Mouse (Mus musculus) left cerebral cortex, adult 9 months (tissue): ENCODE data around the gene Clrn3.

Source experiments
- DNase-seq, 2 experiments: peaks; one replicate each; pipeline ENCODE4 v3.0.0; 2022; ENCODE audit warnings: low spot score in 2 of 2

Gene Clrn3

DNA sequence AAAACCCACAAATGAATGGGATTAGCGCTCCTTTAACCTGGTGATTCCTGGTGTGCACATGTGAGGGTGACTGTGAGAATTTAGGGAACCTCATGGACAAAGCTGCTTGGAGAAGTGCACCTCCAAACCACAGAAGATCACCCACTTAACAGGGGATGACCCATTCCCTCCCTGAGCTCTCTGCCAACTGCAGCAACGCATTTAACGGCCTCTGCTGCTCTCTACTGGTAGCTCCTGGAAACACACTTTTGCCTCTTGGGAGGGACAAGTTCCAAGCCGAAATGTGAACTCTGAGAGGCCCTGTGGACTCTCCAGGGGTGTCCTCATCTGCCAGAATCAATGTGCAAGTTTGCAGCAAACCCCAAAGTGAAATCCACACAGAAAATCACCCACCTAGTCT, 41.0 kb downstream of the Clrn3 start:
- peak in 1 of 2 experiments; percentile 71 for DNase-seq

DNA sequence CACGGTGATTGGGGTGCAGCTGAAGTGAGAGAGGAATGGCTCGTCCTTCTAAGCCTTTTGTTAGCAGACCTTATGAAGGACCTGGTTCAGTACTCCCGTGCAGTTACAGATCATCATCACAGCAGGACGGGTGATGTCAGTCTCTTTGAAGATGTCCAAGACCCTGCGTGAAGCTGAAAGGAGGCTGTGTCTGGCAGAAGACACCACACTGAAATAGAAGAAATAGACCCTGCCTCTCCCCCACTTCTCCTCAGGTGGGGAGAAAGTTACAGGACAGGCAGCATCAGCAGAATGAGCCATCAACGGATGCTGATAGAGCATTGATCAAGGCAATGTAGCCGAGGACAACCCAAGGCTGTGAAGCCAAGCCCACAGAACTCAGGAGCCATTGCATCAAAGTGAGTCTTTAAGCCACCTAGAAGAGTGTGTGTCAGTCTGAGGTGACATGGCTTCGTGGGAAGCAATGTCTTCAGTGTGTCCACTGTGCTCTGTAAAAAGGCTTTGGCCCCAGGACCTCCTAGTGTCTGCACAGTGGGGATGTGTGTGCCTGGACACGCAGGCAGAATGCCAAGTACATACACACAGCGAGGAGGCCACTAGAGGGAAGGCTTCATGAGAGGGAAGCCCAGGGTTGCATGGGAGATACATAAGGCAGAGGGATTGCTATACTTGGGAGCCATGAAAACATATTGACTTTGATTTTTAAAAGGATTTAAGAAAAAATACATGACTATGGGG, 41.6 kb downstream of the Clrn3 start:
- no peak for DNase-seq

DNA sequence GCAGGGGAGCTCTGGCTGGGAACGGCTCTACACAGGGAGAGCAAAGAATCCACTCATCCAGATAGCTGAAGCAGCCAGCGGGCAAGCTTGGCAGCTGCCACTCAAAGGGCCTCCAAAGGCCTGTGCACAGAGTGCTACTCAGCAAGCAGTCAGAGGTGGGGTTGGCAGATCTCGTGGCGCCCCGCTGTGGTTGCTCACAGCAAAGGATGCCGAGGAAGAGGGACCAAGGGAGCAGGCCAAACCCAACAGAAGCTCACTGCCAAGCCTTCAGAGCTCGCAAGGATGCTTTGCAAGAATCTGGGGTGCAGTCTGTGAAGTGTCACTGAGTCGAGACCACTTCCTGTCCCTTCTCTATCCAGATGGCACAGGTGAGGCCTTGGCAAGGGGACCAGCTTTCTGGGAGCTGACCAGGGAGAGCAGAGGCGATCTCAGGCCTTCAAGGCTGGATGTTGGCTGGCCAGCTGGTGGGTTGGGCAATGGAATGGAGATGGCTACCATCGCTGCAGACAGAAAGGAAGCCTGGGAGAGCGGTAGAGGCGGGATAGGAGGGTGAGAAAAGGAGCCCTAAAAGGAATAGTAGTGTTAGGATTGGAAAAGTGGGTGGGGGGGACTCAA, 42.6 kb downstream of the Clrn3 start:
- DNase-seq, result peak; percentile 16 to 68

DNA sequence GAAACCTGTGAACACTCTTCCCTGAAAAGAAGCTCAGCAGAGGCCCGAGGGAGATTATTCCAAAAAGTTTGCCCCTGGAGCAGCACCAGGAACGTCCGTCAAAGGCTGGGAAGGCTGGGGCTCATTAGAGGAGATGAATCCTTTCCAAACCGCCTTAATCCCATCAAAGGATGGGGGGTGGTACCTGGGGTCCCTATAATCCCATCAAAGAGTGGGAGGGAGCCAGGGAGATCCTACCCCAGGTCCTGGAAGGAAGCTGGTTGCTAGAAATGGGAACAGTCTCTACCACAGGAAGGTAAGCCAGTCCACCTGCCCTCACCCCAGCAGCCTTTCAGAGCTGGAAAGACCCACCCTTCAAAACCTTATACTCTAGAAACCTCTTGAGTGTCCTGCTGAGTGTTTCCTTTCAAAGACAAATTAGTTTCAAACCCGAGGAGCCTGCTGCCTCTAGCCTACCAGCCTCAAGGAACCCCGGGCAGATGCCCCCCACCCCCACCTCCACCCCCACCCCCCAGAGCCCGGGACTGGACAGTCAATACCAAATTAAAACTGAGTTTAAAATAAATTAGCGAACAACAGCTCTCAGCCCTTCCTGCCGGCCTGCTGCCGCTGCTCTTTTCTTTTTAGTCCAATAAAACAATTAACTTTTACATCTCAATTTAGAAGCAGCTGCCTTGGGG, 43.2 kb downstream of the Clrn3 start:
- DNase-seq, result no peak

DNA sequence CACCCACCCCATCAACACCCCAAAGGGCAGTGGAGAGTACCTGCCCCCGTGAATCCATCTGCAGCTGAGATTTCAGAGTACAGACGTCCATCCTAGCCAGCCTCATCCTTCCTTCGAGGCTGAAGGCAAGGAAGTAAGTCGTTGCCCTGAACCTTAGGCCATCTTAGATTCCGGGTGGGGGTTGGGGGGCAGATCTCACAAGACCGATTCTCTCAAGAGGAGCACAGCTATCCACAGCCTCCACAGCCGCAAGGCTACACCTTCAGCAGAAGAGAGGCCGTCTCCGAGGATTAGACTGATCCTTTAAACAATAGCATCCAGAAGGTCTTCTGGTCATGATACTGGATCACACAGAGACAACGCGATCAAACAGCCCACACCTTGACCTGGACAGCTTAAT, 44.1 kb downstream of the Clrn3 start:
- DNase-seq, result no peak

DNA sequence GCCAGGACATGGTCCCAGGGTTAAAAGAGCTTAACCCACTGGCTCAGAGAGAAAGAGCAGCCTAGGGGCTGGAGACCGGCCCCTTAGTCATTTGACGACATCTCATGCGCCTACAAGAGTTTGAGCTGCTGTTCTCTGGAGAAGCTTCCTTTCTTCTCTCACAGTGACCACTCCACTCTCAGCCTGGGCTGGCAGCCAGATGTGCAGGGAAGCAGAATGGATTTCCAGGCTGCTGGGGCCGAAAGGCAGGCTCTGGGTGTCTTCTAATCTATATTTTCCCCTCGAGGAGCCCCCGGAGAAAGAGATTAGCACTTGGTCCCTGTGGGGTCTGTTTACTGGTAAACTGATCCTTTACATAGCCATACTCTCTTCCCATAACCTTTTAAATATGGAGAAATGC, 44.7 kb downstream of the Clrn3 start:
- no peak for DNase-seq

DNA sequence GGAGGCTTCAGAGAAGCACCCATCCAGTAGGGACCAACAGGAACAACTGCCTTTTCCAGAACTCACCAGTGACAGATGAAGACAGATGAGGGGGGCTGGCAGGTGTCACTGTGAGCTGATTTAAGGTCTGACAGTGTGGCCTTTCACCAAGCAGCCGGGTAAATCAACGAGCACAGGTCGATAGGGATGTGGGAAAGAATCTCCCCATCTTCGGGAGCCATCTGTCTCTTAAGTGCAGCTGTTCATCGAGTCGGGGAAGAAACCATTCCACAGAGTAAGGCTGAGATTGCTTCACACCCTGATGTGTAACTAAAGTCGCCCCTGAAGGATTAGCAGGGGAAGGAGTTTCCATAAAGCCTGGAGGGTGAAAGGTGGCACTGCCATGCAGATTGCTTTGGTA, 47.3 kb downstream of the Clrn3 start:
- no peak for DNase-seq

DNA sequence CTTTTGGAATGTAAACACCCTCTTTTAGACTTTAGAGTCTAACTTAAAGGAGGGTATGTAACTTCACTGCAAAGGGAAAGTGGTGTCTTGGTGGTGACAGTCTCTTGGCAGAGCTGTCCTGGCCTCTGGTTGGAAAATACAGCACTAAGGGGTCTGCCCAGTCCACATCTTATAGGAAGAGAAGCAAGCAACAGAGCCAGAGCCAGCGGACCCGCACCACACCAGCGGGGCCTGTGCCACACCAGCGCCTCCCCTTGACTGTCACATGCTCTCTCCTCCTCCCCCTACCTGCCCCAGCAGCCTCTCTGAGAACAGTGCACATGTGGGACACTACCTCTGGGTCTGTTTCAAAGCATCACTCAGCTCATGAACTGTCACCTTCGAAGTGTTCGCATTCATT, 48.5 kb downstream of the Clrn3 start:
- DNase-seq, result no peak

DNA sequence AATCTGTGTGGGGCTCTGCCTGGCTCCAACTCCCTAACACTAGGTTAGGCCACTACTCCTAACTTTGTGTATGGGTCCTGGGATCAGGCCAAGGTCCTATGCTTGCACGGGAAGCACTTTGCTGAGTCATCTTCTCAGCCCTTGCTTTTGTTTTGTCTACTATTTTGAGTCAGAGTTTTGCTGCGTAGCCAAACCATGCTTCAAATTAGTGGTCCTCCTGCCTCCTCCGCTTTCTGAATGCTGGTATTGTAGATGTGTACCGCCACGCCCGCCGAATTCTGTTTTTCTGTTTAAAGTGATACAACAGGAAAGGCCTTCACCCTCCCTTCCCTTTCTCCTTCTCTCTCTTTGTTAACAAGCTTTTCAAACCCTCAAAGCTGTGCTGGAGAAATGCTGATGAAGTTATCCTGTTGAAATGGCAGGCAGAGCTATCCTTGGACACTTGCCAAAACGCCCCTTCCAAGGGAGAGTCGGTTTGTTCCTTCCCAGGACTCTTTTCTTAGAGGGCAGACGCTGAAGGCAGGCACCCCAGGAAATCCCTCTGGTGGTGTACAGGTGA, 49.1 kb downstream of the Clrn3 start:
- no peak for DNase-seq

DNA sequence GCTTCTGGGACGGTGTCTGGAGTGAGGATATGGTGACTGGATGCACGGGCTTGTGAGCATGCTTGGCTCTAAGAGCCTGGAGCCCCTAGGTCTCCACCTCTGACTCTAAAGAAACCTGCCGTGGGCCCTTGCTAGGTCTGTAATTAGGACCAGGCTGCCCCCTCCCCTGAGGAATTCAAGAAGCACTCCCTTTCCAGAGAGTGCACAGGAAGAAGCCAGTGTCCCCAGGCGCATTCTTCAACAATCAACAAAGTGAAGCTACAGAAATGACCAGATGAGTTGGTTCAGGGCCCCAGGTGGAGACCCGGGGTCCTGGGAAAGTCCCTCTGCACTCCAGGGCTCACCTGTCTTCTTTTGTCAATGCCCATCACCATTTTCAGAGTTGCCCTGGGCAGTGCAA, 51.2 kb downstream of the Clrn3 start:
- DNase-seq, result no peak

DNA sequence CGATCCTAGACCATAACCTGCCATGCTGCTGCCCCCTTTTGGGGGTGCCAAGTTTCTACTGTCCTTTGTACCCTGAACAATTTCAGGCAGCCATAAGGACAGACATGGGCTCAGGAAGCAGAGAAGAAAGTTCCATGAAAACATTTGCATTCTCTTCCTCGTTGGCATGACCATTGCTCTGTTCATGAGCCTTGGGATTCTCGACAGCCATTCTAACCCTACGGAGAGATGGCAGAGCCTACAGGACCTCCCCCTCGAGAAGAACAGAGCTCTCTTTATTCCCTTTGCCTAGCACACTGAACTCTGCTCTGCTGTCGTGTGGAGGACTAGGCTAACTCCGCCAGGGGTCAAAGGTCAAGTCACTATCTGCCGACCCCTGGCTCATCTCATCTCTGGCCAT, 52.5 kb downstream of the Clrn3 start:
- no peak for DNase-seq

DNA sequence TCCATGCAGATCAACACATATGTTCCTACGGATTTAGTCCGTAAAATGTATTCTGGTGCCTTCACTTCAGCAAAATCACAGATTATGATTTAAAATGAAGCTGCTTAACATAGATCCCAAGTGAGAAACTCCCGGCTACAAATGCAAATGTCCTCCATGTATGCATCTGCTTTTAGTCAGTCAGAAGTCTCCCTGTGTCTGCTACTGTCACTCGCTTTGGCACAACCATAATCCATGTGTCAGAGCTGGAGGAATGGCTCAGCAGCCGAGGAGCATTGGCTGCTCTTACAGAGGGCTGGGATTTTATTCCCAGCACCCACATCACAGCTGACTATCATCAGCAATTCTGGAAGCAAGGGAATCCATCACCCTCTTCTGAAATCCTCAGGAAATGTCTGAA, 58.1 kb downstream of the Clrn3 start:
- DNase-seq, result no peak

DNA sequence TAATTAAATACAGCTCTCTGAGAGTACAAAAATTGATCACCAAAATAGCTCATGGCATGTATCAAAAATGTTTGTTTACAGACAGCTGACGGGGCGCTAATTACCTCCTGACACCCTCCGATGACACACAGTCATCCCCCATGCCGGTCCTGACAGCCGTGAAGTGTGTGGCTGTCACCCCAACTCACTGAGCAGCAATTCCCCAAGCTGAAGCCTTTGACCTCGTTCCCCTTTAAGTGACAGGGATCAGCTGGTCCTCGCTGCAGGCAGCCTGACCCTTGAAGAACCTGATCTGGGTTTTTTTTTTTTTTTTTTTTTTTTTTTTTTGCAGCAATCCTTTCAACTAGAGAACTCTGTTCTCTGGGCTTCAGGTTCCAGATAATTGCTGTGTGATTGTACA, 59.8 kb downstream of the Clrn3 start:
- DNase-seq, result no peak

DNA sequence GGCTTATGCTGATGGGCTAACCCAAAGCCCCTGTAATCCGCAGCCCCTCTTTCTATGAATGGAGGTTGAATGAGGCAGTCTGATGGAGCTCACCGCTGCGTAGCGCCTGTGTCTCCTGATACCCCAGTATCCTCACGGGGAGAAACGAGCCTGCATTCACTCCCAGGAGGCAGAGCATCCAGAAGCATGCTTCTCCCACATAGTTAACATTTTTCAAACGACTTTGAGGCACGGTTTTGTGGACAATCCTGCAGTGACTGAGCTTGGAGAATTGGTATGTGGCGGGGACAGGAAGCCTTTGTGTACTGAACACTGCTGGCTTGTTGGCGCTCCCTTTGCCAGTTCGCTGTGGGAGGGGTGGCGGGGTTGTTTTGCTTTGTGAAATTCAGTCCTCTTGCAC, 63.2 kb downstream of the Clrn3 start:
- DNase-seq, result peak; percentile 26 to 52

DNA sequence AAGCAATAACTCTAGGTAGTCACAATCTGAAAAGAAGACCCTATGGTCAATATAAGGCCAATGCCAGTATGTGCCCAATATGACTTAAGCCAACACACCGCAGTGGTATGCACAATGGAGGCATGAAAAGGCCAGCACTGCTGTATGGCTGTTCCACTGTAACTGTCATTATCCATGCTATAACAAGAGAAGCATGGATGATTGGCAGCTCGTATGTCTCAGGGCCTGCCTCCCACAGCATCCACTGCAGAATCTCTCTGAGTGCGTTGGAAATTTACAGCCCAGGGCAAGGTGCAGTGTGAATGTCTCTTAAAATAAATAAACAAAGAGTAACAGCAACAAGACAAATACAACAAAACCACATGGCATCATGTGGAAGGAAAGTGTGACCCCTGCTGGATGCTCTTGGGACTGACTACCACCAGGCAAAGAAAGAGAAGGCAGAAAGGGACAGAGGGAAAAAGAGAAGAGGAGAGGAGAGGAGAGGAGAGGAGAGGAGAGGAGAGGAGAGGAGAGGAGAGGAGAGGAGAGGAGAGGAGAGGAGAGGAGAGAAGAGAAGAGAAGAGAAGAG, 63.7 kb downstream of the Clrn3 start:
- DNase-seq, result peak in 1 of 2 experiments; percentile 74
